Mouse (Mus musculus): ENCODE measurements around the gene Inpp5d. TPM values are rescaled to one million over a fixed set of nuclear protein-coding genes. Genes with fewer than 3 reads are reported as not detected.

The Inpp5d gene
- polyA plus RNA-seq, 1 experiment: 18.2 TPM

GRCm38 (mm10) chr1:87621146-87621857 lies 1.2 kb downstream of the Inpp5d start:
- peak overlapping the region; percentile 31 for H3K4me3 ChIP-seq (ENCODE audit: insufficient read depth, low read length)
- no peak for TF ChIP-seq CTCF (IDR thresholded peaks at IDR 0.05; ENCODE audit: extremely low read depth, insufficient read depth, low read length)
- TF ChIP-seq POLR2A (IDR thresholded peaks at IDR 0.05; ENCODE audit: extremely low read depth, insufficient read depth, low read length): no peak
- 0 out of 2 replicates have a peak overlapping the region, but pooled peaks have one; percentile 48 for H3K27ac ChIP-seq (ENCODE audit: insufficient read depth, low read length)
- H3K4me1 ChIP-seq (ENCODE audit: control insufficient read depth, insufficient read depth, low read length): peaks cover 3% of the 10 kb centered on the region

GRCm38 (mm10) chr1:87621858-87622279 lies 1.8 kb downstream of the Inpp5d start:
- 0 out of 2 replicates have a peak overlapping the region, but pooled peaks have one; percentile 9 for H3K27ac ChIP-seq (ENCODE audit: insufficient read depth, low read length)
- no peak overlapping the region for H3K4me3 ChIP-seq (ENCODE audit: insufficient read depth, low read length)
- no peak for TF ChIP-seq POLR2A (IDR thresholded peaks at IDR 0.05; ENCODE audit: extremely low read depth, insufficient read depth, low read length)
- no peak for TF ChIP-seq CTCF (IDR thresholded peaks at IDR 0.05; ENCODE audit: extremely low read depth, insufficient read depth, low read length)
- H3K4me1 ChIP-seq (ENCODE audit: control insufficient read depth, insufficient read depth, low read length): peaks cover 3% of the 10 kb centered on the region

GRCm38 (mm10) chr1:87623977-87624666 lies 4.0 kb downstream of the Inpp5d start:
- Histone ChIP-seq H3K4me1 (ENCODE audit: control insufficient read depth, insufficient read depth, low read length) (peaks cover 3% of the 10 kb centered on the region), H3K27ac (ENCODE audit: insufficient read depth, low read length) (no peak overlapping the region), H3K4me3 (ENCODE audit: insufficient read depth, low read length) (no peak overlapping the region)
- no peak for TF ChIP-seq POLR2A (IDR thresholded peaks at IDR 0.05; ENCODE audit: extremely low read depth, insufficient read depth, low read length)
- no peak for TF ChIP-seq CTCF (IDR thresholded peaks at IDR 0.05; ENCODE audit: extremely low read depth, insufficient read depth, low read length)

- H3K4me3 ChIP-seq (ENCODE audit: insufficient read depth, low read length): no peak overlapping the region
- H3K27ac ChIP-seq (ENCODE audit: insufficient read depth, low read length): no peak overlapping the region
- TF ChIP-seq CTCF (IDR thresholded peaks at IDR 0.05; ENCODE audit: extremely low read depth, insufficient read depth, low read length): no peak
- H3K4me1 ChIP-seq (ENCODE audit: control insufficient read depth, insufficient read depth, low read length): peaks cover 3% of the 10 kb centered on the region
Measured at GRCm38 (mm10) chr1:87624826-87625225, 4.7 kb downstream of the Inpp5d start.

GRCm38 (mm10) chr1:87625254-87626025 lies 5.3 kb downstream of the Inpp5d start:
- H3K27ac ChIP-seq (ENCODE audit: insufficient read depth, low read length): no peak overlapping the region
- H3K4me1 ChIP-seq (ENCODE audit: control insufficient read depth, insufficient read depth, low read length): peaks cover 3% of the 10 kb centered on the region
- TF ChIP-seq CTCF (IDR thresholded peaks at IDR 0.05; ENCODE audit: extremely low read depth, insufficient read depth, low read length) (no peak), POLR2A (IDR thresholded peaks at IDR 0.05; ENCODE audit: extremely low read depth, insufficient read depth, low read length) (no peak)
- no peak overlapping the region for H3K4me3 ChIP-seq (ENCODE audit: insufficient read depth, low read length)

- TF ChIP-seq POLR2A (IDR thresholded peaks at IDR 0.05; ENCODE audit: extremely low read depth, insufficient read depth, low read length) (no peak), CTCF (IDR thresholded peaks at IDR 0.05; ENCODE audit: extremely low read depth, insufficient read depth, low read length) (no peak)
- H3K4me3 ChIP-seq (ENCODE audit: insufficient read depth, low read length): no peak overlapping the region
- H3K4me1 ChIP-seq (ENCODE audit: control insufficient read depth, insufficient read depth, low read length): peaks cover 3% of the 10 kb centered on the region
- H3K27ac ChIP-seq (ENCODE audit: insufficient read depth, low read length): 0 out of 2 replicates have a peak overlapping the region, but pooled peaks have one; percentile 26
Measured at GRCm38 (mm10) chr1:87626344-87626743, 6.2 kb downstream of the Inpp5d start.

GRCm38 (mm10) chr1:87628085-87628484 lies 8.0 kb downstream of the Inpp5d start:
- H3K27ac ChIP-seq (ENCODE audit: insufficient read depth, low read length): no peak overlapping the region
- H3K4me1 ChIP-seq (ENCODE audit: control insufficient read depth, insufficient read depth, low read length): no peaks in the 10 kb centered on the region
- H3K4me3 ChIP-seq (ENCODE audit: insufficient read depth, low read length): no peak overlapping the region
- no peak for TF ChIP-seq CTCF (IDR thresholded peaks at IDR 0.05; ENCODE audit: extremely low read depth, insufficient read depth, low read length)
- no peak for TF ChIP-seq POLR2A (IDR thresholded peaks at IDR 0.05; ENCODE audit: extremely low read depth, insufficient read depth, low read length)

- TF ChIP-seq CTCF (IDR thresholded peaks at IDR 0.05; ENCODE audit: extremely low read depth, insufficient read depth, low read length): no peak
- TF ChIP-seq POLR2A (IDR thresholded peaks at IDR 0.05; ENCODE audit: extremely low read depth, insufficient read depth, low read length): no peak
- Histone ChIP-seq H3K4me3 (ENCODE audit: insufficient read depth, low read length) (no peak overlapping the region), H3K4me1 (ENCODE audit: control insufficient read depth, insufficient read depth, low read length) (no peaks in the 10 kb centered on the region), H3K27ac (ENCODE audit: insufficient read depth, low read length) (no peak overlapping the region)
Measured at GRCm38 (mm10) chr1:87631584-87631983, 11.5 kb downstream of the Inpp5d start.

GRCm38 (mm10) chr1:87632163-87632562 lies 12.1 kb downstream of the Inpp5d start:
- H3K4me1 ChIP-seq (ENCODE audit: control insufficient read depth, insufficient read depth, low read length): no peaks in the 10 kb centered on the region
- no peak overlapping the region for H3K27ac ChIP-seq (ENCODE audit: insufficient read depth, low read length)
- no peak overlapping the region for H3K4me3 ChIP-seq (ENCODE audit: insufficient read depth, low read length)
- TF ChIP-seq CTCF (IDR thresholded peaks at IDR 0.05; ENCODE audit: extremely low read depth, insufficient read depth, low read length): no peak
- no peak for TF ChIP-seq POLR2A (IDR thresholded peaks at IDR 0.05; ENCODE audit: extremely low read depth, insufficient read depth, low read length)
